Mouse (Mus musculus) CH12.LX (cell line): Measurements from ENCODE around the gene Pyroxd1. TPM values are rescaled to one million over a fixed set of nuclear protein-coding genes. Genes with fewer than 3 reads are reported as not detected.

Experiments
- DNase-seq: peaks from one replicate; pipeline ENCODE4 v3.0.0-alpha.2; 2013; ENCODE audit errors: extremely low read depth
- H3K27ac ChIP-seq: 2 replicates; pipeline ENCODE4 v1.5.1; 2012; ENCODE audit warnings: low read depth, mild to moderate bottlenecking, control low read depth, moderate library complexity; ENCODE audit not compliant: insufficient read depth
- H3K27me3 ChIP-seq: replicated peaks from 2 replicates; pipeline ENCODE3; 2012; ENCODE audit warnings: inconsistent platforms
- H3K36me3 ChIP-seq, 2 experiments: replicated peaks in 1 of 2; 2 replicates each; pipeline versions ENCODE3 to v1.6.1; 2012; ENCODE audit warnings: inconsistent platforms in 1 of 2, low read length in 1 of 2, mild to moderate bottlenecking in 1 of 2, mixed read lengths in 1 of 2, moderate library complexity in 1 of 2; ENCODE audit not compliant: control insufficient read depth in 1 of 2, insufficient read depth in 1 of 2
- H3K4me1 ChIP-seq, 2 experiments: 2 replicates each; pipeline ENCODE4 v1.6.1; 2012; ENCODE audit warnings: inconsistent platforms in 1 of 2, moderate library complexity in 1 of 2; ENCODE audit not compliant: insufficient read depth in 2 of 2, control insufficient read depth in 1 of 2
- H3K4me2 ChIP-seq: 2 replicates; pipeline ENCODE4 v1.6.1; 2012; ENCODE audit warnings: low read depth, mild to moderate bottlenecking, control low read depth; ENCODE audit not compliant: poor library complexity, insufficient read depth, severe bottlenecking
- H3K4me3 ChIP-seq, 3 experiments: fragments of 150-350 bp in 1 of 3; sonication (generic) in 1 of 3; replicated peaks in 1 of 3; 2 replicates each; pipeline versions ENCODE3 to v1.5.1; 2011 to 2012; ENCODE audit warnings: low read depth in 2 of 3, low read length in 2 of 3, mild to moderate bottlenecking in 2 of 3, moderate library complexity in 2 of 3, control low read depth in 1 of 3, improper control_type of control experiment in 1 of 3, inconsistent platforms in 1 of 3, mixed read lengths in 1 of 3; ENCODE audit not compliant: poor library complexity in 1 of 3
- H3K79me2 ChIP-seq: replicated peaks from 2 replicates; pipeline ENCODE4 v1.6.1; 2012; ENCODE audit warnings: mild to moderate bottlenecking, moderate library complexity; ENCODE audit not compliant: control insufficient read depth, poor library complexity, insufficient read depth, severe bottlenecking; ENCODE audit errors: extremely low read depth
- H3K9ac ChIP-seq: 2 replicates; pipeline ENCODE4 v1.6.1; 2012; ENCODE audit warnings: low read depth, mild to moderate bottlenecking, control low read depth, moderate library complexity; ENCODE audit not compliant: insufficient read depth
- H3K9me3 ChIP-seq: replicated peaks from 2 replicates; pipeline ENCODE3; 2012; ENCODE audit warnings: low read length, inconsistent platforms, mixed read lengths
- BHLHE40 ChIP-seq: IDR thresholded peaks from 2 replicates; pipeline ENCODE4 v1.6.1; 2011; ENCODE audit warnings: mild to moderate bottlenecking, low read depth, low read length, improper control_type of control experiment
- CHD2 ChIP-seq: IDR thresholded peaks from 2 replicates; pipeline ENCODE4 v1.6.1; 2011; ENCODE audit warnings: low read length, improper control_type of control experiment
- CTCF ChIP-seq, 2 experiments: IDR thresholded peaks in 1 of 2; conservative IDR thresholded peaks in 1 of 2; 2 replicates each; pipeline ENCODE4 v1.5.1; 2011 to 2012; ENCODE audit warnings: low read depth in 2 of 2, low read length in 2 of 2, improper control_type of control experiment in 1 of 2, inconsistent platforms in 1 of 2, mild to moderate bottlenecking in 1 of 2, moderate library complexity in 1 of 2
- E2F4 ChIP-seq: IDR thresholded peaks from 2 replicates; pipeline ENCODE4 v1.6.1; 2011; ENCODE audit warnings: low read depth, low read length, improper control_type of control experiment; ENCODE audit not compliant: insufficient replicate concordance
- EP300 ChIP-seq: IDR thresholded peaks from 2 replicates; pipeline ENCODE4 v1.6.1; 2011; ENCODE audit warnings: low read length, improper control_type of control experiment
- ETS1 ChIP-seq: conservative IDR thresholded peaks from 2 replicates; pipeline ENCODE4 v1.6.1; 2012; ENCODE audit warnings: low read depth, mild to moderate bottlenecking, inconsistent platforms, low read length, improper control_type of control experiment, moderate library complexity
- GABPA ChIP-seq: IDR thresholded peaks from 2 replicates; pipeline ENCODE4 v1.6.1; 2012; ENCODE audit warnings: low read depth, low read length, improper control_type of control experiment, inconsistent platforms; ENCODE audit not compliant: insufficient replicate concordance
- HCFC1 ChIP-seq: IDR thresholded peaks from 2 replicates; pipeline ENCODE4 v1.6.1; 2012; ENCODE audit warnings: low read depth, mild to moderate bottlenecking, inconsistent platforms, low read length, improper control_type of control experiment
- IRF4 ChIP-seq: IDR thresholded peaks from 2 replicates; pipeline ENCODE4 v1.6.1; 2014; ENCODE audit warnings: low read depth, mild to moderate bottlenecking, inconsistent platforms, low read length, improper control_type of control experiment
- MAFK ChIP-seq: IDR thresholded peaks from 2 replicates; pipeline ENCODE4 v1.6.1; 2011; ENCODE audit warnings: low read length, improper control_type of control experiment; ENCODE audit not compliant: insufficient replicate concordance
- MAX ChIP-seq: IDR thresholded peaks from 2 replicates; pipeline ENCODE4 v1.6.1; 2011; ENCODE audit warnings: low read length, improper control_type of control experiment
- MAZ ChIP-seq: IDR thresholded peaks from 2 replicates; pipeline ENCODE4 v1.6.1; 2012; ENCODE audit warnings: low read depth, mild to moderate bottlenecking, inconsistent platforms, low read length, improper control_type of control experiment, moderate library complexity
- MEF2A ChIP-seq: IDR thresholded peaks from 2 replicates; pipeline ENCODE4 v1.6.1; 2014; ENCODE audit warnings: low read depth, mild to moderate bottlenecking, inconsistent platforms, low read length, improper control_type of control experiment, borderline replicate concordance
- MXI1 ChIP-seq: IDR thresholded peaks from 2 replicates; pipeline ENCODE4 v1.6.1; 2011; ENCODE audit warnings: mild to moderate bottlenecking, low read depth, low read length, improper control_type of control experiment
- MYC ChIP-seq: IDR thresholded peaks from 2 replicates; pipeline ENCODE4 v1.6.1; 2011; ENCODE audit warnings: low read depth, mild to moderate bottlenecking, improper control_type of control experiment, low read length
- NELFE ChIP-seq: IDR thresholded peaks from 2 replicates; pipeline ENCODE4 v1.6.1; 2011; ENCODE audit warnings: low read depth, low read length, improper control_type of control experiment
- NRF1 ChIP-seq: IDR thresholded peaks from 2 replicates; pipeline ENCODE4 v1.6.1; 2014; ENCODE audit warnings: low read depth, mild to moderate bottlenecking, inconsistent platforms, low read length, improper control_type of control experiment, moderate library complexity
- POLR2A ChIP-seq: IDR thresholded peaks from 2 replicates; pipeline ENCODE4 v1.6.1; 2011; ENCODE audit warnings: low read depth, mild to moderate bottlenecking, improper control_type of control experiment, low read length
- POLR2AphosphoS2 ChIP-seq: IDR thresholded peaks from 2 replicates; pipeline ENCODE4 v1.6.1; 2011; ENCODE audit warnings: low read depth, low read length, improper control_type of control experiment
- RAD21 ChIP-seq: IDR thresholded peaks from 2 replicates; pipeline ENCODE4 v1.6.1; 2011; ENCODE audit warnings: low read depth, mild to moderate bottlenecking, low read length, improper control_type of control experiment, moderate library complexity
- SMC3 ChIP-seq: IDR thresholded peaks from 2 replicates; pipeline ENCODE4 v1.6.1; 2011; ENCODE audit warnings: low read depth, low read length, improper control_type of control experiment
- TCF12 ChIP-seq: IDR thresholded peaks from 2 replicates; pipeline ENCODE4 v1.6.1; 2014; ENCODE audit warnings: low read depth, mild to moderate bottlenecking, inconsistent platforms, low read length, improper control_type of control experiment
- UBTF ChIP-seq: IDR thresholded peaks from 2 replicates; pipeline ENCODE4 v1.6.1; 2012; ENCODE audit warnings: low read depth, mild to moderate bottlenecking, inconsistent platforms, low read length, improper control_type of control experiment, moderate library complexity
- USF1 ChIP-seq: IDR thresholded peaks from 2 replicates; pipeline ENCODE4 v1.6.1; 2014; ENCODE audit warnings: low read depth, mild to moderate bottlenecking, inconsistent platforms, low read length, improper control_type of control experiment
- ZKSCAN1 ChIP-seq: IDR thresholded peaks from 2 replicates; pipeline ENCODE4 v1.6.1; 2012; ENCODE audit warnings: low read depth, inconsistent platforms, low read length, improper control_type of control experiment, borderline replicate concordance
- ZMIZ1 ChIP-seq: IDR thresholded peaks from 2 replicates; pipeline ENCODE4 v1.6.1; 2012; ENCODE audit warnings: low read depth, mild to moderate bottlenecking, inconsistent platforms, low read length, improper control_type of control experiment
- dilution Hi-C: fragments of 300-500 bp; cut with MboI; formaldehyde crosslinking; loops from 2 replicates; pipeline ENCODE4 v1.14.3; 2020; ENCODE audit warnings: low sequenced_read_pairs; ENCODE audit not compliant: extremely low pct_unique_long_range_greater_than_20kb, extremely low pct_ligation_motif_present
- in situ Hi-C: fragments of 300-500 bp; cut with MboI; formaldehyde crosslinking; loops from 3 replicates; pipeline ENCODE4 v1.14.3; 2019; ENCODE audit warnings: low sequenced_read_pairs, low pct_ligation_motif_present, low pct_unique_long_range_greater_than_20kb, mixed read lengths
- polyA plus RNA-seq: library from polyadenylated mRNA; unstranded; fragments of >175 nt; gene quantifications from 2 replicates; pipeline ENCODE4 v1.2.1, GENCODE M21; 2012; ENCODE audit warnings: low read depth; ENCODE audit not compliant: insufficient read length
- total RNA-seq, 2 experiments: library from RNA; depleted of rRNA; stranded (reverse); fragments of 300-350 nt in 1 of 2; fragments of >200 nt in 1 of 2; gene quantifications; 2 replicates each; pipeline ENCODE4 v1.2.3; 2012 to 2014

Gene Pyroxd1
- total and polyA plus RNA-seq, 3 experiments, result 7.9 to 11.5 (median 11.2) TPM

- no peak for DNase-seq
- dilution Hi-C loops, result no loop called here
- Histone ChIP-seq H3K9ac (no peak overlapping the region), H3K36me3 (no peaks in the 10 kb centered on the region), H3K4me1 (no peaks in the 10 kb centered on the region), H3K9me3 (no peaks in the 10 kb centered on the region), H3K27ac (no peak overlapping the region), H3K4me2 (no peak overlapping the region), H3K79me2 (no peaks in the 10 kb centered on the region), H3K27me3 (peaks cover 3% of the 10 kb centered on the region), H3K4me3 (no peak overlapping the region)
- in situ Hi-C loops, result loop anchor here (25.0 kb wide), 1 partner anchor 173 kb away; the partner anchor contains the start of gene Ldhb
- TF ChIP-seq MYC (no peak), CHD2 (no peak), NRF1 (no peak)
Measured at GRCm38 (mm10) chr6:142338961-142339360, 6.5 kb upstream of the Pyroxd1 start.

GRCm38 (mm10) chr6:142339576-142339975 lies 5.9 kb upstream of the Pyroxd1 start:
- in situ Hi-C loops, result loop anchor here (25.0 kb wide), 1 partner anchor 173 kb away; the partner anchor contains the start of gene Ldhb
- dilution Hi-C loops, result no loop called here
- H3K4me1 ChIP-seq, result peaks cover 0 to 2% of the 10 kb centered on the region in 2 experiments; a peak in 1 of 4 replicates

GRCm38 (mm10) chr6:142343561-142343960 lies 1.9 kb upstream of the Pyroxd1 start:
- Histone ChIP-seq H3K4me3 (no peak overlapping the region), H3K27ac (no peak overlapping the region), H3K27me3 (peaks cover 3% of the 10 kb centered on the region), H3K4me2 (no peak overlapping the region), H3K9me3 (no peaks in the 10 kb centered on the region), H3K79me2 (no peaks in the 10 kb centered on the region), H3K9ac (no peak overlapping the region), H3K36me3 (peaks cover under 1 to 11% of the 10 kb centered on the region in 2 experiments), H3K4me1 (peaks cover 4 to 17% of the 10 kb centered on the region in 2 experiments)
- DNase-seq, result peak; percentile 64
- dilution Hi-C loops (no loop called here), in situ Hi-C loops (loop anchor here (25.0 kb wide), 1 partner anchor 169 kb away; the partner anchor contains the start of gene Ldhb)
- TF ChIP-seq MEF2A, result no peak
- no peak for TF ChIP-seq IRF4
- peak; percentile 88 for TF ChIP-seq MYC
- TF ChIP-seq USF1, result no peak
- no peak for TF ChIP-seq POLR2A
- no peak for TF ChIP-seq POLR2AphosphoS2
- TF ChIP-seq EP300, result no peak
- no peak for TF ChIP-seq UBTF
- TF ChIP-seq MAFK, result no peak
- no peak for TF ChIP-seq CHD2
- no peak for TF ChIP-seq HCFC1
- no peak for TF ChIP-seq ETS1
- TF ChIP-seq NELFE, result no peak
- TF ChIP-seq ZKSCAN1, result no peak
- peak; percentile 67 to 69 for TF ChIP-seq CTCF (conservative IDR thresholded peaks at IDR 0.05 in 1 of 2, IDR thresholded peaks at IDR 0.05 in 1 of 2; ENCODE audit: low read depth in 2 of 2, low read length in 2 of 2)
- TF ChIP-seq MAZ, result no peak
- peak; percentile 65 for TF ChIP-seq RAD21
- TF ChIP-seq GABPA, result no peak
- TF ChIP-seq SMC3, result peak; percentile 56
- TF ChIP-seq MAX, result no peak
- no peak for TF ChIP-seq ZMIZ1
- no peak for TF ChIP-seq MXI1
- TF ChIP-seq BHLHE40, result no peak
- no peak for TF ChIP-seq E2F4

More at GRCm38 (mm10) chr6:142339576-142339975, 5.9 kb upstream of the Pyroxd1 start:
- H3K4me2 ChIP-seq, result no peak overlapping the region
- H3K27ac ChIP-seq, result no peak overlapping the region
- H3K9me3 ChIP-seq, result no peaks in the 10 kb centered on the region
- no peak for DNase-seq
- peaks cover 3% of the 10 kb centered on the region for H3K27me3 ChIP-seq
- no peak overlapping the region for H3K9ac ChIP-seq
- H3K4me3 ChIP-seq, result no peak overlapping the region
- no peaks in the 10 kb centered on the region for H3K79me2 ChIP-seq
- TF ChIP-seq HCFC1 (no peak), MAFK (no peak), CTCF (conservative IDR thresholded peaks at IDR 0.05 in 1 of 2, IDR thresholded peaks at IDR 0.05 in 1 of 2; ENCODE audit: low read depth in 2 of 2, low read length in 2 of 2) (no peak), TCF12 (no peak)
- no peaks in the 10 kb centered on the region for H3K36me3 ChIP-seq
